Mouse (Mus musculus): ENCODE data around the gene Ccdc66. TPM values are rescaled to one million over a fixed set of nuclear protein-coding genes. Genes with fewer than 3 reads are reported as not detected.

Gene Ccdc66
- polyA plus RNA-seq (2016; fragmentation: Nextera tagmentation; extraction: Ambion mirVana) = 15.9 and 20.0 TPM in 2 replicates

DNA sequence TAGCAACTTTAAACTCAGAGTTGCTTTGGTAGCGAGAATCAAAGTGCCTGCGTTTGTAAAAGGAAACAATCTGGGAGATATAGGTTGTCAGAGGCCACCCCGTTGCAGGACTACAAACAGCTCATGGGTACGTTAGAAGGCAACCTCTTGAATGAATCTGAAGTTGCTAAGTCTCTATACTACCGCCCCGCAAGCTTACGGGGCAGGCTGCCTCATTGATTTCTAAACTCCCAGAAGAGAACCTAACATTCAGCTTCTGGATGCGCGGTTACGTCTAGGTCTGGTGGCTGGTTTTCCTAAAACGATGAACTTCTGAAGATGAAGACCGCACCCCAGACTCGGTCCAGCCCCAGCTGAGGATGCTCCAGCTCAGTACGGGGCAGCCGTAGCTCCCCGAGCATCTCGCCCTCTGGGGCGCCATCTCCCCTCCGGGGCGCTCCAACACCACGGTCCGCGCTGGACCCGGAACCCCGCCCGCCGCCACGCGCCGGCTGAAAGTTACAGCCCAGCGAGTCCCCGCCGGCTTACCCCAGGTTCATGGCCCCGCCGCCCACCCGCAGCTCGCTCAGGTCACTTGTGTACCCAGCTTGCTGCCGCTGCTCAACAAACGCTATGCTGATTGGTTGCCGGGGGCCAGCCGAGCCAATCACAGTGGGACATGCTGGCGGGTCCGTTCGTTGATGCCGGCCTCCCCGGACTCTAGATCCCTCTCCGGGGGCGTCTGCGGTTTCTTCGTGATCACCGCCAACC is at the start of gene Ccdc66:
Gene Ccdc66, minus strand, starts transcription at position 567 of the 750 bp plus-strand sequence.
- Histone ChIP-seq H3K36me3 (peaks cover 7% of the 10 kb centered on the region; the same call in 1 of the 2 replicates), H3K27me3 (no peaks in the 10 kb centered on the region), H3K4me3 (replicated peaks) (peak within 1 kb of the TSS; percentile 77), H3K9ac (replicated peaks) (peak within 1 kb of the TSS; percentile 83), H3K4me2 (peak within 1 kb of the TSS; percentile 62), H3K27ac (peak within 1 kb of the TSS; percentile 83), H3K9me3 (no peaks in the 10 kb centered on the region), H3K4me1 (replicated peaks) (peaks cover 11% of the 10 kb centered on the region)
- peak; percentile 89 for ATAC-seq (ENCODE audit: insufficient number of reproducible peaks, insufficient read depth, low FRiP score, low TSS enrichment, low read depth)
- WGBS = under 1% methylated on average over 51 of the region's 51 CpGs

DNA sequence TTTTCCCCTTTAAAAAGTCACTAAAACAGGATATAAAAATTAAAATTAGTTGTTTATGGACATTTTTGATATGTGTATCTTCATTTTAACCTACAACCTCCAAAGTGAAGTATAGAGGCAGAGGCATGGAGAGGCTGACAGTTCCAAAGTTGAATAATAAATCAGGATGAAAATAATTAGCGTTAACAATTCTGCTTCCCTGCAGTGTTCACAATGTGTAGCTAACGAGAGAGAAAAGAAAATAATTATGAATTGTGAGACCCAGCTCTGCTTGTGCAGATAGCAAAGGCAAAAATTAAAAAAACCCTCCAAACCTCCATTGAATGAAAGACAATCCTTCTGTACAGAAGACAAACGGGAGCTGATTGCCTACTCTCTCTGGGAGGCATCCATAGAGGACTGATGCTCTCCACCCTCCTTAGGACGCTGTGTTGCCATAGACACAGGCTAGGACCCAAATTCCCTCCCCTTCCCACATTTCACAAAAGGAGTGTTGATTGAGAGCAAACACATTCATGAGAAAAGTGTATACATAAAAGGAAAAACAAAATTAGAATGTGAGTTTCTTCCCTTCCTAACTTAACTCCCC is 35.7 kb upstream of the Ccdc66 start:
- H3K36me3 ChIP-seq = no peaks in the 10 kb centered on the region
- H3K4me1 ChIP-seq (replicated peaks) = no peaks in the 10 kb centered on the region
- H3K9me3 ChIP-seq = no peaks in the 10 kb centered on the region
- H3K9ac ChIP-seq (replicated peaks) = no peak overlapping the region
- H3K27me3 ChIP-seq = no peaks in the 10 kb centered on the region
- no peak overlapping the region for H3K4me2 ChIP-seq
- H3K27ac ChIP-seq = no peak overlapping the region
- WGBS = 79% methylated on average over 4 of the region's 4 CpGs
- H3K4me3 ChIP-seq (replicated peaks) = no peak overlapping the region
- ATAC-seq (ENCODE audit: insufficient number of reproducible peaks, insufficient read depth, low FRiP score, low TSS enrichment, low read depth) = no peak

- H3K27ac ChIP-seq = no peak overlapping the region
- H3K9me3 ChIP-seq = no peaks in the 10 kb centered on the region
- WGBS = 88% methylated on average over 3 of the region's 3 CpGs
- ATAC-seq (ENCODE audit: insufficient number of reproducible peaks, insufficient read depth, low FRiP score, low TSS enrichment, low read depth) = no peak
- no peaks in the 10 kb centered on the region for H3K4me1 ChIP-seq (replicated peaks)
- no peak overlapping the region for H3K4me2 ChIP-seq
- no peaks in the 10 kb centered on the region for H3K36me3 ChIP-seq
- H3K27me3 ChIP-seq = no peaks in the 10 kb centered on the region
- no peak overlapping the region for H3K4me3 ChIP-seq (replicated peaks)
- H3K9ac ChIP-seq (replicated peaks) = no peak overlapping the region
Observed at GRCm38 (mm10) chr14:27536441-27536840, 28.2 kb upstream of the Ccdc66 start.

DNA sequence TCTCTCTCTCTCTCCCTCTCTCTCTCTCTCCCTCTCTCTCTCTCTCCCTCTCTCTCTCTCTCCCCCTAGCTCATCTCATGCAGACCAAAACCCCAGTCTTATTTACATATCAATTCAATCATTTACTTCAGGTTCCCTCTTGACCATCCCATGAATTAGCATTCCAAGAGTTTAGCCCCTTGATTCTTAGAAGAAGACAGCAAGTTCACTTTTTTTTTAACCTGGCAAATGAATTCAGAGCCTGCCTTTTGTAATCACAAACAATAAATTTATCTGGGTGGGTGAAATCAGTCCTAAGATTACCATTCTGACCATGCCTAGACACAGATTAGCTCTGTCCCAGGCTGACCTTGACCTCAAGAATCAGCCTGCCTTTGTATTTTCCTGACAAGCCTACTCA is 16.3 kb upstream of the Ccdc66 start:
- Histone ChIP-seq H3K9ac (replicated peaks) (no peak overlapping the region), H3K9me3 (peaks cover 4% of the 10 kb centered on the region; the same call in 1 of the 2 replicates), H3K4me3 (replicated peaks) (no peak overlapping the region), H3K27ac (no peak overlapping the region), H3K27me3 (no peaks in the 10 kb centered on the region), H3K4me1 (replicated peaks) (no peaks in the 10 kb centered on the region), H3K4me2 (no peak overlapping the region), H3K36me3 (no peaks in the 10 kb centered on the region)
- no peak for ATAC-seq (ENCODE audit: insufficient number of reproducible peaks, insufficient read depth, low FRiP score, low TSS enrichment, low read depth)

DNA sequence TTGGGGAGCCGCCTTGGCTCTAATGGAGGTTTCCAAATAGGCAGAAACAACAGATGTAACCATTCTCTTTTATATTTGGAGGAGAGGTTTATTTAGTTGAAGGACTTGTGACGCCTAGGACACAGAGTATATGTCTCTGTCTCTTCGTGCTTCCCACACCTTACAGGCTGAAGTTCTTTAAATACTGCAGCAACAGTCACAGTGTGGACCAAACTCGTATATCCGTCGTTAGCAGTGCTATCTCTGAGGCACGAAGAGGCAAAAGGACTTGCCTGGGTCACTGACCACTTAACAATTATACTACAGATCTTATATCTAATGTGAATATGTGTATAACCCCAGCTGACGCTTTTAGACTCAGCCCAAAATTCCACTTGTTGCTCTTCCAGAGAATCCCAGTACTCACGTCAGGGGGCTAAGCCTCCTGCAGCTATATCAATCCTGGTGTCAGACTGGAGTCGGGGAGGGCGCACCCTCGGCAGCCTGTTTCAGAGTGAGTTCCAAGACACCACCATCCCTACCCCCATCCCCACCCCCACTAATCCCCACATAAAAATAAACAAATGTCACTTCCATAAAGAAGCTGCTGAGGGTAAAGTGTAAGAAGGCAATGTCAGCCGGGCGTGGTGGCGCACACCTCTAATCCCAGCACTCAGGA is 513 bp upstream of the Ccdc66 start:
- no peaks in the 10 kb centered on the region for H3K27me3 ChIP-seq
- H3K9ac ChIP-seq (replicated peaks) = peak overlapping the region; percentile 83
- H3K36me3 ChIP-seq = peaks cover 6% of the 10 kb centered on the region; the same call in 1 of the 2 replicates
- WGBS = 32% methylated on average over 15 of the region's 15 CpGs
- peak overlapping the region; percentile 83 for H3K27ac ChIP-seq
- no peaks in the 10 kb centered on the region for H3K9me3 ChIP-seq
- peak overlapping the region; percentile 77 for H3K4me3 ChIP-seq (replicated peaks)
- peaks cover 11% of the 10 kb centered on the region for H3K4me1 ChIP-seq (replicated peaks)
- H3K4me2 ChIP-seq = peak overlapping the region; percentile 62
- ATAC-seq (ENCODE audit: insufficient number of reproducible peaks, insufficient read depth, low FRiP score, low TSS enrichment, low read depth) = peak; percentile 36

- no peaks in the 10 kb centered on the region for H3K9me3 ChIP-seq
- 88% methylated on average over 4 of the region's 4 CpGs for WGBS
- H3K27me3 ChIP-seq = no peaks in the 10 kb centered on the region
- H3K4me1 ChIP-seq (replicated peaks) = no peaks in the 10 kb centered on the region
- ATAC-seq (ENCODE audit: insufficient number of reproducible peaks, insufficient read depth, low FRiP score, low TSS enrichment, low read depth) = no peak
- H3K4me3 ChIP-seq (replicated peaks) = no peak overlapping the region
- H3K4me2 ChIP-seq = no peak overlapping the region
- H3K27ac ChIP-seq = no peak overlapping the region
- H3K36me3 ChIP-seq = peaks cover 57% of the 10 kb centered on the region
- no peak overlapping the region for H3K9ac ChIP-seq (replicated peaks)
Observed at GRCm38 (mm10) chr14:27501096-27501495, 7.2 kb downstream of the Ccdc66 start.

- Histone ChIP-seq H3K36me3 (peaks cover 93% of the 10 kb centered on the region), H3K27ac (no peak overlapping the region), H3K4me2 (no peak overlapping the region), H3K9ac (replicated peaks) (no peak overlapping the region), H3K9me3 (no peaks in the 10 kb centered on the region), H3K27me3 (no peaks in the 10 kb centered on the region), H3K4me3 (replicated peaks) (no peak overlapping the region), H3K4me1 (replicated peaks) (no peaks in the 10 kb centered on the region)
- 91% methylated on average over 4 of the region's 4 CpGs for WGBS
- ATAC-seq (ENCODE audit: insufficient number of reproducible peaks, insufficient read depth, low FRiP score, low TSS enrichment, low read depth) = no peak
Observed at GRCm38 (mm10) chr14:27493516-27493915, 14.7 kb downstream of the Ccdc66 start.

- no peak overlapping the region for H3K4me2 ChIP-seq
- H3K9me3 ChIP-seq = no peaks in the 10 kb centered on the region
- H3K27me3 ChIP-seq = no peaks in the 10 kb centered on the region
- no peak overlapping the region for H3K27ac ChIP-seq
- 90% methylated on average over 5 of the region's 5 CpGs for WGBS
- no peak overlapping the region for H3K4me3 ChIP-seq (replicated peaks)
- peaks cover 91% of the 10 kb centered on the region for H3K36me3 ChIP-seq
- H3K9ac ChIP-seq (replicated peaks) = no peak overlapping the region
- no peak for ATAC-seq (ENCODE audit: insufficient number of reproducible peaks, insufficient read depth, low FRiP score, low TSS enrichment, low read depth)
- no peaks in the 10 kb centered on the region for H3K4me1 ChIP-seq (replicated peaks)
Observed at GRCm38 (mm10) chr14:27491399-27491798, 16.9 kb downstream of the Ccdc66 start.

- 89% methylated on average over 4 of the region's 4 CpGs for WGBS
- Histone ChIP-seq H3K36me3 (peaks cover 63% of the 10 kb centered on the region), H3K27me3 (no peaks in the 10 kb centered on the region)
Observed at GRCm38 (mm10) chr14:27446963-27447362, 61.3 kb downstream of the Ccdc66 start.

DNA sequence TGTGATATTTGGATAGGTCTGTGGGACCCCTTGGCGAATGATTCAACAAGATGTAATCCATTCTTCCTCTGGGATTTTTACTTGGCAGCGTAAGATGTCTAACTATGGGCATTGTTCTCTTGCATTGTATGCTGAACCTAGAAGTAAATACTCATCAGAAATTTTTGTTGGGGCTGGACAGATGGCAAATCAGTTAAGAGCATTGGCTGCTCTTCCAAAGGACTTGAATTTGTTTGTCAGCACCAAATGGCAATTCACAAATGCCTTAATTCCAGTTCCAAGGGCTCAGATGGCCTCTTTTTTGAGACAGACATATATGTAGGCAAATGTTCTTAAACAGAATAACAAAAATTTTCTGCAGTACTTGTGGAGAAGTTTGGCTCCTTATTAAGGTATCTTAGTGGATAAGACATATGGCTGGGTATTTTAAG is 63.4 kb downstream of the Ccdc66 start:
- no peak overlapping the region for H3K27ac ChIP-seq
- peaks cover 55% of the 10 kb centered on the region for H3K36me3 ChIP-seq

More at GRCm38 (mm10) chr14:27446963-27447362, 61.3 kb downstream of the Ccdc66 start:
- H3K9ac ChIP-seq (replicated peaks) = no peak overlapping the region
- no peak overlapping the region for H3K4me2 ChIP-seq
- no peak for ATAC-seq (ENCODE audit: insufficient number of reproducible peaks, insufficient read depth, low FRiP score, low TSS enrichment, low read depth)
- no peak overlapping the region for H3K27ac ChIP-seq
- no peak overlapping the region for H3K4me3 ChIP-seq (replicated peaks)
- no peaks in the 10 kb centered on the region for H3K9me3 ChIP-seq
- no peaks in the 10 kb centered on the region for H3K4me1 ChIP-seq (replicated peaks)

DNA sequence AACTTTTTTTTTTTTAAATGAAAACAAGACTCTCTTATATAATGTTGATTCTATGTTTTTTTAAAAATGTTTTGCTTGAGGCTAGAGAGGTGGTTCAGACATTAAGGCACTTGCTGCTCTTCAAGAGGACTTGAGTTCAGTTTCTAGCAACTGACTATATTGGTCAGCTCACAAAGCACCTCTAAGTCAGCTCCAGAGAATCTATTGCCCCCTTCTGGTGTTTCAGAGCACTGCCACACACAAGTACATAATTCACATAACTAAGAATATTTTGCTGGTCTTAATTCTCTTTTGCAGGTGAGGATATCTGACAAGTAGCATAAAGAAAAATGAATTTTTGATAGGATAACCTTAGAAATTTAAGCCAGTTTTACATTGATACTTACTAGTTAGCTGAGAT is 67.3 kb downstream of the Ccdc66 start:
- ATAC-seq (ENCODE audit: insufficient number of reproducible peaks, insufficient read depth, low FRiP score, low TSS enrichment, low read depth) = no peak
- Histone ChIP-seq H3K27me3 (no peaks in the 10 kb centered on the region), H3K36me3 (peaks cover 47% of the 10 kb centered on the region), H3K27ac (no peak overlapping the region), H3K9ac (replicated peaks) (no peak overlapping the region), H3K9me3 (no peaks in the 10 kb centered on the region), H3K4me2 (no peak overlapping the region), H3K4me3 (replicated peaks) (no peak overlapping the region), H3K4me1 (replicated peaks) (no peaks in the 10 kb centered on the region)

More for the DNA sequence above, 63.4 kb downstream of the Ccdc66 start:
- 94% methylated on average over 2 of the region's 2 CpGs for WGBS
- no peaks in the 10 kb centered on the region for H3K4me1 ChIP-seq (replicated peaks)
- H3K27me3 ChIP-seq = no peaks in the 10 kb centered on the region
- no peak overlapping the region for H3K4me3 ChIP-seq (replicated peaks)
- no peaks in the 10 kb centered on the region for H3K9me3 ChIP-seq
- no peak overlapping the region for H3K4me2 ChIP-seq
- ATAC-seq (ENCODE audit: insufficient number of reproducible peaks, insufficient read depth, low FRiP score, low TSS enrichment, low read depth) = no peak
- no peak overlapping the region for H3K9ac ChIP-seq (replicated peaks)
